Mouse (Mus musculus) cerebellum, adult 11 months (tissue): ENCODE data around the gene Ikbkg.
"Not testable (repeated sequence)": the region's sequence is repeated elsewhere in the genome, so short reads cannot be mapped to it uniquely, and the experiment has no call there.

ENCODE experiments used
- DNase-seq: peaks from one replicate; pipeline ENCODE4 v3.0.0; 2022

Ikbkg gene

DNA sequence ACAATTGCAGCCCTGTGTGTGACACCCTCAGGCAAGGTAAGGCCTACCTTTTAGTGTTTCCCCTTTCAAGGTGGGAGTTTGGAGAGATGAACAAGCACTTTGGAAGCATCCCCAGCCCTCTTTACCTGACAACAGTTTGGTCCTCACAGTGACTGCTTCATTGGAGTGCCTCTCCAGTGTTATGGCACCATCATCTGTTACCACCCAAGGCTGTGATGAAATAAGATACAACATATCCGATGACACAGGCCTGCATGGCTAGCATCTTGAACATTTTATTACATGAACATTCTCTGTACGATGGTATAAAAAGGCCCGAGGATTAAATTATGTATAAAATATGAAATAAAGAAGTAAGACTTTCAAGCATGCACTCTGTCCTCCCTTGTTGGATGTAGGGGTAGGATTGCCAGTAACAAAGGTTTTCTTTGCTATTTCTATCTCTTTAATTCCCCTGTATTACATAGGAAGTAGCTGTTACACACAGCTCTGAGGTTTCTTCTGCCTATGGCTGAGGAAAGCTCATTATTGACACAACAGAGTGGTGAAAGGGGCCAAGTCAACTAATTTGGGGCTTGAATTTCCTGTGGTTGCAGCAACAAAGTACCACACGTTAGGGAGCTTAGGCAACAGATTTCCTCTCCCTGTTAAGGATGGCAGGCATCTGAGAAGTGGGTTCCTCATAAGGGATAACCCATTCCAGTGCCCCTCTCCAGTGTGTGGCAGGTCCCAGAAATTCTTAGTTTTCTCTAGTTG lies 58.2 kb downstream of the Ikbkg start:
- no peak for DNase-seq

DNA sequence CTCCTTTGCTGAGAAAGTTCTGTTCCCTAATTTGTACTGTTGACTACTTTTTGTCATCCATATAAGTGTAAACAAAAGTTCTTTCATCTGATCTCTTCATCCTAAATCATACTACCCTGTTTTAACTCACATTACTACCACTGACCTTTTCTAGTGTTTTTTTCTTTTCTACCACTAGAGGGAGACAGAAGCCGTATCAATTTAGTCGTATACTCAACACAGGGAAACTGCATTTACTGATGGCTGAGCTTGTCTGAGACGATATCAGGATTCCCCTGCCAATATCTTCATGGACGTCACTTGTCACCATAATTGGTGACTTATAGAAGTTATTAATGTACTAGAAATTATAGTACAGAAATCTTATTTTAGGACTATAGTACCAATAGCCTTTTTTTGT lies 59.7 kb downstream of the Ikbkg start:
- no peak for DNase-seq

GRCm38 (mm10) chrX:74481349-74481885 lies 88.3 kb downstream of the Ikbkg start, which contains the start of gene Gm6880:
TSS of gene Gm6880 (minus strand) at chrX:74481399.
- not testable (repeated sequence) for DNase-seq

- DNase-seq: no peak
Measured at GRCm38 (mm10) chrX:74497131-74497530, 104.0 kb downstream of the Ikbkg start.
